Mouse (Mus musculus): ENCODE data around the gene Oasl1.

Gene Oasl1

GRCm38 (mm10) chr5:114968651-114969050 lies 45.6 kb downstream of the Oasl1 start:
- DNase-seq (ENCODE audit: low read depth, low spot score): no peak

- DNase-seq (ENCODE audit: low read depth, low spot score): no peak
These were observed 46.0 kb downstream of the Oasl1 start for GRCm38 (mm10) chr5:114969064-114969463.

- DNase-seq (ENCODE audit: low read depth, low spot score): no peak
These were observed 46.7 kb downstream of the Oasl1 start for GRCm38 (mm10) chr5:114969609-114970215.

GRCm38 (mm10) chr5:114970824-114971227 lies 47.8 kb downstream of the Oasl1 start, which contains the start of gene Hnf1a:
Hnf1a (minus strand) TSS chr5:114971094.
- peak; percentile 42 for DNase-seq (ENCODE audit: low read depth, low spot score)

GRCm38 (mm10) chr5:114972201-114972600 lies 49.2 kb downstream of the Oasl1 start:
- peak; percentile 88 for DNase-seq (ENCODE audit: low read depth, low spot score)

- peak; percentile 51 for DNase-seq (ENCODE audit: low read depth, low spot score)
These were observed 50.1 kb downstream of the Oasl1 start for GRCm38 (mm10) chr5:114973131-114973530.

- no peak for DNase-seq (ENCODE audit: low read depth, low spot score)
These were observed 53.9 kb downstream of the Oasl1 start for GRCm38 (mm10) chr5:114976935-114977334.

- DNase-seq (ENCODE audit: low read depth, low spot score): no peak
These were observed 55.4 kb downstream of the Oasl1 start for GRCm38 (mm10) chr5:114978473-114978872.

- DNase-seq (ENCODE audit: low read depth, low spot score): peak; percentile 90
These were observed 55.8 kb downstream of the Oasl1 start for GRCm38 (mm10) chr5:114978888-114979249.

GRCm38 (mm10) chr5:114979250-114980121 lies 56.4 kb downstream of the Oasl1 start:
- peak; percentile 89 for DNase-seq (ENCODE audit: low read depth, low spot score)

- peak; percentile 61 for DNase-seq (ENCODE audit: low read depth, low spot score)
These were observed 57.2 kb downstream of the Oasl1 start for GRCm38 (mm10) chr5:114980122-114980748.

GRCm38 (mm10) chr5:114982001-114982400 lies 59.0 kb downstream of the Oasl1 start:
- peak; percentile 70 for DNase-seq (ENCODE audit: low read depth, low spot score)

- DNase-seq (ENCODE audit: low read depth, low spot score): peak; percentile 42
These were observed 62.0 kb downstream of the Oasl1 start for GRCm38 (mm10) chr5:114985074-114985473.

Data from ZHBTc4 (cell line).